Mouse (Mus musculus): ENCODE measurements around the gene Sorcs3.

Gene Sorcs3

GRCm38 (mm10) chr19:48285602-48286225, 79.9 kb downstream of the Sorcs3 start:
- no peak for DNase-seq (ENCODE audit: low spot score in 2 of 2)

GRCm38 (mm10) chr19:48294251-48294650, 88.4 kb downstream of the Sorcs3 start:
- no peak for DNase-seq (ENCODE audit: low spot score in 2 of 2)

- DNase-seq (ENCODE audit: low spot score in 2 of 2), result no peak
Measured at GRCm38 (mm10) chr19:48298384-48298783, 92.6 kb downstream of the Sorcs3 start.

GRCm38 (mm10) chr19:48300440-48301231, 94.8 kb downstream of the Sorcs3 start:
- DNase-seq (ENCODE audit: low spot score in 2 of 2), result no peak

GRCm38 (mm10) chr19:48301300-48301699, 95.5 kb downstream of the Sorcs3 start:
- DNase-seq (ENCODE audit: low spot score in 2 of 2), result no peak

GRCm38 (mm10) chr19:48308341-48308740, 102.5 kb downstream of the Sorcs3 start:
- DNase-seq (ENCODE audit: low spot score in 2 of 2), result no peak

- DNase-seq (ENCODE audit: low spot score in 2 of 2), result no peak
Measured at GRCm38 (mm10) chr19:48309531-48310337, 103.9 kb downstream of the Sorcs3 start.

- no peak for DNase-seq (ENCODE audit: low spot score in 2 of 2)
Measured at GRCm38 (mm10) chr19:48310338-48310710, 104.5 kb downstream of the Sorcs3 start.

- DNase-seq (ENCODE audit: low spot score in 2 of 2), result no peak
Measured at GRCm38 (mm10) chr19:48313776-48314175, 108.0 kb downstream of the Sorcs3 start.

- DNase-seq (ENCODE audit: low spot score in 2 of 2), result no peak
Measured at GRCm38 (mm10) chr19:48327115-48327514, 121.3 kb downstream of the Sorcs3 start.

- DNase-seq (ENCODE audit: low spot score in 2 of 2), result no peak
Measured at GRCm38 (mm10) chr19:48328171-48328570, 122.3 kb downstream of the Sorcs3 start.

- DNase-seq (ENCODE audit: low spot score in 2 of 2), result no peak
Measured at GRCm38 (mm10) chr19:48331640-48332039, 125.8 kb downstream of the Sorcs3 start.

GRCm38 (mm10) chr19:48333085-48333484, 127.3 kb downstream of the Sorcs3 start:
- no peak for DNase-seq (ENCODE audit: low spot score in 2 of 2)

- DNase-seq (ENCODE audit: low spot score in 2 of 2), result no peak
Measured at GRCm38 (mm10) chr19:48337461-48337860, 131.6 kb downstream of the Sorcs3 start.

- DNase-seq (ENCODE audit: low spot score in 2 of 2), result no peak
Measured at GRCm38 (mm10) chr19:48338098-48338497, 132.3 kb downstream of the Sorcs3 start.

GRCm38 (mm10) chr19:48342770-48343169, 136.9 kb downstream of the Sorcs3 start:
- DNase-seq (ENCODE audit: low spot score in 2 of 2), result no peak

- DNase-seq (ENCODE audit: low spot score in 2 of 2), result no peak
Measured at GRCm38 (mm10) chr19:48343442-48343841, 137.6 kb downstream of the Sorcs3 start.

GRCm38 (mm10) chr19:48347116-48347515, 141.3 kb downstream of the Sorcs3 start:
- DNase-seq (ENCODE audit: low spot score in 2 of 2), result no peak

GRCm38 (mm10) chr19:48356806-48357205, 151.0 kb downstream of the Sorcs3 start:
- no peak for DNase-seq (ENCODE audit: low spot score in 2 of 2)

GRCm38 (mm10) chr19:48362167-48362566, 156.3 kb downstream of the Sorcs3 start:
- DNase-seq (ENCODE audit: low spot score in 2 of 2), result no peak

- no peak for DNase-seq (ENCODE audit: low spot score in 2 of 2)
Measured at GRCm38 (mm10) chr19:48368056-48368455, 162.2 kb downstream of the Sorcs3 start.

- DNase-seq (ENCODE audit: low spot score in 2 of 2), result no peak
Measured at GRCm38 (mm10) chr19:48371787-48372186, 166.0 kb downstream of the Sorcs3 start.

All from spleen, postnatal 14 days (tissue).